Mouse (Mus musculus): ENCODE results near the gene Nrxn3. TPM values are rescaled to one million over a fixed set of nuclear protein-coding genes. Genes with fewer than 3 reads are reported as not detected.

Gene Nrxn3
- polyA plus RNA-seq, 1 experiment from 2014 or later = 3.5 TPM

- Histone ChIP-seq H3K27me3 (ENCODE audit: control insufficient read depth, insufficient read depth, low read length) (no peaks in the 10 kb centered on the region), H3K9me3 (replicated peaks; ENCODE audit: control insufficient read depth, low read length) (no peaks in the 10 kb centered on the region), H3K27ac (replicated peaks; ENCODE audit: low read depth, low read length) (no peak overlapping the region), H3K9ac (replicated peaks; ENCODE audit: low read length) (no peak overlapping the region), H3K4me1 (ENCODE audit: control insufficient read depth, insufficient read depth, low read length) (no peaks in the 10 kb centered on the region), H3K4me2 (ENCODE audit: low read depth, low read length) (no peak overlapping the region), H3K4me3 (ENCODE audit: low read depth, low read length) (no peak overlapping the region), H3K36me3 (replicated peaks; ENCODE audit: control insufficient read depth, insufficient read depth, low read depth, low read length) (no peaks in the 10 kb centered on the region)
- no peak for DNase-seq (ENCODE audit: low spot score)
- 68% methylated on average over 5 of the region's 5 CpGs for WGBS
- no peak for ATAC-seq (replicated peaks; ENCODE audit: insufficient number of reproducible peaks, low FRiP score, low TSS enrichment, low read depth)
Observed at GRCm38 (mm10) chr12:89954441-89955070, 1231.9 kb downstream of the Nrxn3 start.

- Histone ChIP-seq H3K27me3 (ENCODE audit: control insufficient read depth, insufficient read depth, low read length) (no peaks in the 10 kb centered on the region), H3K36me3 (replicated peaks; ENCODE audit: control insufficient read depth, insufficient read depth, low read depth, low read length) (no peaks in the 10 kb centered on the region), H3K9ac (replicated peaks; ENCODE audit: low read length) (no peak overlapping the region), H3K9me3 (replicated peaks; ENCODE audit: control insufficient read depth, low read length) (no peaks in the 10 kb centered on the region), H3K27ac (replicated peaks; ENCODE audit: low read depth, low read length) (no peak overlapping the region), H3K4me3 (ENCODE audit: low read depth, low read length) (no peak overlapping the region), H3K4me2 (ENCODE audit: low read depth, low read length) (no peak overlapping the region), H3K4me1 (ENCODE audit: control insufficient read depth, insufficient read depth, low read length) (no peaks in the 10 kb centered on the region)
- no peak for ATAC-seq (replicated peaks; ENCODE audit: insufficient number of reproducible peaks, low FRiP score, low TSS enrichment, low read depth)
- WGBS = 76% methylated on average over 1 of the region's 1 CpGs
- DNase-seq (ENCODE audit: low spot score) = no peak
Observed at GRCm38 (mm10) chr12:89963073-89963472, 1240.4 kb downstream of the Nrxn3 start.

GRCm38 (mm10) chr12:89976648-89977047, 1254.0 kb downstream of the Nrxn3 start:
- Histone ChIP-seq H3K4me2 (ENCODE audit: low read depth, low read length) (no peak overlapping the region), H3K36me3 (replicated peaks; ENCODE audit: control insufficient read depth, insufficient read depth, low read depth, low read length) (no peaks in the 10 kb centered on the region), H3K4me3 (ENCODE audit: low read depth, low read length) (no peak overlapping the region), H3K27me3 (ENCODE audit: control insufficient read depth, insufficient read depth, low read length) (no peaks in the 10 kb centered on the region), H3K9me3 (replicated peaks; ENCODE audit: control insufficient read depth, low read length) (no peaks in the 10 kb centered on the region), H3K27ac (replicated peaks; ENCODE audit: low read depth, low read length) (no peak overlapping the region), H3K9ac (replicated peaks; ENCODE audit: low read length) (no peak overlapping the region), H3K4me1 (ENCODE audit: control insufficient read depth, insufficient read depth, low read length) (no peaks in the 10 kb centered on the region)
- DNase-seq (ENCODE audit: low spot score) (no peak), ATAC-seq (replicated peaks; ENCODE audit: insufficient number of reproducible peaks, low FRiP score, low TSS enrichment, low read depth) (no peak)
- 94% methylated on average over 4 of the region's 4 CpGs for WGBS

GRCm38 (mm10) chr12:89977479-89977878, 1254.8 kb downstream of the Nrxn3 start:
- no peaks in the 10 kb centered on the region for H3K36me3 ChIP-seq (replicated peaks; ENCODE audit: control insufficient read depth, insufficient read depth, low read depth, low read length)
- no peak overlapping the region for H3K9ac ChIP-seq (replicated peaks; ENCODE audit: low read length)
- 83% methylated on average over 5 of the region's 5 CpGs for WGBS
- no peaks in the 10 kb centered on the region for H3K9me3 ChIP-seq (replicated peaks; ENCODE audit: control insufficient read depth, low read length)
- H3K4me3 ChIP-seq (ENCODE audit: low read depth, low read length) = no peak overlapping the region
- H3K4me2 ChIP-seq (ENCODE audit: low read depth, low read length) = no peak overlapping the region
- no peaks in the 10 kb centered on the region for H3K27me3 ChIP-seq (ENCODE audit: control insufficient read depth, insufficient read depth, low read length)
- no peaks in the 10 kb centered on the region for H3K4me1 ChIP-seq (ENCODE audit: control insufficient read depth, insufficient read depth, low read length)
- H3K27ac ChIP-seq (replicated peaks; ENCODE audit: low read depth, low read length) = no peak overlapping the region
- ATAC-seq (replicated peaks; ENCODE audit: insufficient number of reproducible peaks, low FRiP score, low TSS enrichment, low read depth) (no peak), DNase-seq (ENCODE audit: low spot score) (no peak)

- Histone ChIP-seq H3K9ac (replicated peaks; ENCODE audit: low read length) (no peak overlapping the region), H3K27me3 (ENCODE audit: control insufficient read depth, insufficient read depth, low read length) (no peaks in the 10 kb centered on the region), H3K4me2 (ENCODE audit: low read depth, low read length) (no peak overlapping the region), H3K36me3 (replicated peaks; ENCODE audit: control insufficient read depth, insufficient read depth, low read depth, low read length) (no peaks in the 10 kb centered on the region), H3K9me3 (replicated peaks; ENCODE audit: control insufficient read depth, low read length) (no peaks in the 10 kb centered on the region), H3K4me3 (ENCODE audit: low read depth, low read length) (no peak overlapping the region), H3K27ac (replicated peaks; ENCODE audit: low read depth, low read length) (no peak overlapping the region), H3K4me1 (ENCODE audit: control insufficient read depth, insufficient read depth, low read length) (no peaks in the 10 kb centered on the region)
- DNase-seq (ENCODE audit: low spot score) (peak; percentile 2), ATAC-seq (replicated peaks; ENCODE audit: insufficient number of reproducible peaks, low FRiP score, low TSS enrichment, low read depth) (no peak)
- 82% methylated on average over 1 of the region's 1 CpGs for WGBS
Observed at GRCm38 (mm10) chr12:89979190-89979589, 1256.5 kb downstream of the Nrxn3 start.

- Histone ChIP-seq H3K4me3 (ENCODE audit: low read depth, low read length) (no peak overlapping the region), H3K27ac (replicated peaks; ENCODE audit: low read depth, low read length) (no peak overlapping the region), H3K27me3 (ENCODE audit: control insufficient read depth, insufficient read depth, low read length) (no peaks in the 10 kb centered on the region), H3K9me3 (replicated peaks; ENCODE audit: control insufficient read depth, low read length) (no peaks in the 10 kb centered on the region), H3K9ac (replicated peaks; ENCODE audit: low read length) (no peak overlapping the region), H3K4me1 (ENCODE audit: control insufficient read depth, insufficient read depth, low read length) (no peaks in the 10 kb centered on the region), H3K4me2 (ENCODE audit: low read depth, low read length) (no peak overlapping the region), H3K36me3 (replicated peaks; ENCODE audit: control insufficient read depth, insufficient read depth, low read depth, low read length) (no peaks in the 10 kb centered on the region)
- WGBS = 70% methylated on average over 5 of the region's 5 CpGs
- ATAC-seq (replicated peaks; ENCODE audit: insufficient number of reproducible peaks, low FRiP score, low TSS enrichment, low read depth) (no peak), DNase-seq (ENCODE audit: low spot score) (no peak)
Observed at GRCm38 (mm10) chr12:89982445-89982844, 1259.8 kb downstream of the Nrxn3 start.

GRCm38 (mm10) chr12:89983399-89983798, 1260.7 kb downstream of the Nrxn3 start:
- DNase-seq (ENCODE audit: low spot score) (no peak), ATAC-seq (replicated peaks; ENCODE audit: insufficient number of reproducible peaks, low FRiP score, low TSS enrichment, low read depth) (no peak)
- no peaks in the 10 kb centered on the region for H3K4me1 ChIP-seq (ENCODE audit: control insufficient read depth, insufficient read depth, low read length)
- no peak overlapping the region for H3K9ac ChIP-seq (replicated peaks; ENCODE audit: low read length)
- H3K27ac ChIP-seq (replicated peaks; ENCODE audit: low read depth, low read length) = no peak overlapping the region
- H3K27me3 ChIP-seq (ENCODE audit: control insufficient read depth, insufficient read depth, low read length) = no peaks in the 10 kb centered on the region
- H3K9me3 ChIP-seq (replicated peaks; ENCODE audit: control insufficient read depth, low read length) = no peaks in the 10 kb centered on the region
- H3K4me2 ChIP-seq (ENCODE audit: low read depth, low read length) = no peak overlapping the region
- H3K4me3 ChIP-seq (ENCODE audit: low read depth, low read length) = no peak overlapping the region
- H3K36me3 ChIP-seq (replicated peaks; ENCODE audit: control insufficient read depth, insufficient read depth, low read depth, low read length) = no peaks in the 10 kb centered on the region

GRCm38 (mm10) chr12:89986219-89986618, 1263.5 kb downstream of the Nrxn3 start:
- 79% methylated on average over 6 of the region's 6 CpGs for WGBS

More at GRCm38 (mm10) chr12:89986219-89986618, 1263.5 kb downstream of the Nrxn3 start:
- Histone ChIP-seq H3K4me2 (ENCODE audit: low read depth, low read length) (no peak overlapping the region), H3K27ac (replicated peaks; ENCODE audit: low read depth, low read length) (no peak overlapping the region), H3K27me3 (ENCODE audit: control insufficient read depth, insufficient read depth, low read length) (no peaks in the 10 kb centered on the region), H3K9ac (replicated peaks; ENCODE audit: low read length) (no peak overlapping the region), H3K4me1 (ENCODE audit: control insufficient read depth, insufficient read depth, low read length) (no peaks in the 10 kb centered on the region), H3K4me3 (ENCODE audit: low read depth, low read length) (no peak overlapping the region), H3K9me3 (replicated peaks; ENCODE audit: control insufficient read depth, low read length) (no peaks in the 10 kb centered on the region), H3K36me3 (replicated peaks; ENCODE audit: control insufficient read depth, insufficient read depth, low read depth, low read length) (no peaks in the 10 kb centered on the region)
- ATAC-seq (replicated peaks; ENCODE audit: insufficient number of reproducible peaks, low FRiP score, low TSS enrichment, low read depth) = no peak
- DNase-seq (ENCODE audit: low spot score) = no peak
